Mouse (Mus musculus) CH12.LX (cell line): ENCODE measurements around the gene Ankrd24. TPM values are rescaled to one million over a fixed set of nuclear protein-coding genes. Genes with fewer than 3 reads are reported as not detected.

Experiments used
- DNase-seq: peaks from one replicate; pipeline ENCODE4 v3.0.0-alpha.2; 2013; ENCODE audit errors: extremely low read depth
- H3K27ac ChIP-seq: 2 replicates; pipeline ENCODE4 v1.5.1; 2012; ENCODE audit warnings: low read depth, mild to moderate bottlenecking, control low read depth, moderate library complexity; ENCODE audit not compliant: insufficient read depth
- H3K27me3 ChIP-seq: replicated peaks from 2 replicates; pipeline ENCODE3; 2012; ENCODE audit warnings: inconsistent platforms
- H3K36me3 ChIP-seq, 2 experiments: replicated peaks in 1 of 2; 2 replicates each; pipeline versions ENCODE3 to v1.6.1; 2012; ENCODE audit warnings: inconsistent platforms in 1 of 2, low read length in 1 of 2, mild to moderate bottlenecking in 1 of 2, mixed read lengths in 1 of 2, moderate library complexity in 1 of 2; ENCODE audit not compliant: control insufficient read depth in 1 of 2, insufficient read depth in 1 of 2
- H3K4me1 ChIP-seq, 2 experiments: 2 replicates each; pipeline ENCODE4 v1.6.1; 2012; ENCODE audit warnings: inconsistent platforms in 1 of 2, moderate library complexity in 1 of 2; ENCODE audit not compliant: insufficient read depth in 2 of 2, control insufficient read depth in 1 of 2
- H3K4me2 ChIP-seq: 2 replicates; pipeline ENCODE4 v1.6.1; 2012; ENCODE audit warnings: low read depth, mild to moderate bottlenecking, control low read depth; ENCODE audit not compliant: poor library complexity, insufficient read depth, severe bottlenecking
- H3K4me3 ChIP-seq, 3 experiments: fragments of 150-350 bp in 1 of 3; sonication (generic) in 1 of 3; replicated peaks in 1 of 3; 2 replicates each; pipeline versions ENCODE3 to v1.5.1; 2011 to 2012; ENCODE audit warnings: low read depth in 2 of 3, low read length in 2 of 3, mild to moderate bottlenecking in 2 of 3, moderate library complexity in 2 of 3, control low read depth in 1 of 3, improper control_type of control experiment in 1 of 3, inconsistent platforms in 1 of 3, mixed read lengths in 1 of 3; ENCODE audit not compliant: poor library complexity in 1 of 3
- H3K79me2 ChIP-seq: replicated peaks from 2 replicates; pipeline ENCODE4 v1.6.1; 2012; ENCODE audit warnings: mild to moderate bottlenecking, moderate library complexity; ENCODE audit not compliant: control insufficient read depth, poor library complexity, insufficient read depth, severe bottlenecking; ENCODE audit errors: extremely low read depth
- H3K9ac ChIP-seq: 2 replicates; pipeline ENCODE4 v1.6.1; 2012; ENCODE audit warnings: low read depth, mild to moderate bottlenecking, control low read depth, moderate library complexity; ENCODE audit not compliant: insufficient read depth
- H3K9me3 ChIP-seq: replicated peaks from 2 replicates; pipeline ENCODE3; 2012; ENCODE audit warnings: low read length, inconsistent platforms, mixed read lengths
- BHLHE40 ChIP-seq: IDR thresholded peaks from 2 replicates; pipeline ENCODE4 v1.6.1; 2011; ENCODE audit warnings: mild to moderate bottlenecking, low read depth, low read length, improper control_type of control experiment
- CHD1 ChIP-seq: IDR thresholded peaks from 2 replicates; pipeline ENCODE4 v1.6.1; 2012; ENCODE audit warnings: low read depth, low read length, improper control_type of control experiment, inconsistent platforms
- CTCF ChIP-seq, 2 experiments: IDR thresholded peaks in 1 of 2; conservative IDR thresholded peaks in 1 of 2; 2 replicates each; pipeline ENCODE4 v1.5.1; 2011 to 2012; ENCODE audit warnings: low read depth in 2 of 2, low read length in 2 of 2, improper control_type of control experiment in 1 of 2, inconsistent platforms in 1 of 2, mild to moderate bottlenecking in 1 of 2, moderate library complexity in 1 of 2
- E2F4 ChIP-seq: IDR thresholded peaks from 2 replicates; pipeline ENCODE4 v1.6.1; 2011; ENCODE audit warnings: low read depth, low read length, improper control_type of control experiment; ENCODE audit not compliant: insufficient replicate concordance
- ELF1 ChIP-seq: IDR thresholded peaks from 2 replicates; pipeline ENCODE4 v1.6.1; 2014; ENCODE audit warnings: low read depth, mild to moderate bottlenecking, inconsistent platforms, low read length, improper control_type of control experiment
- EP300 ChIP-seq: IDR thresholded peaks from 2 replicates; pipeline ENCODE4 v1.6.1; 2011; ENCODE audit warnings: low read length, improper control_type of control experiment
- GABPA ChIP-seq: IDR thresholded peaks from 2 replicates; pipeline ENCODE4 v1.6.1; 2012; ENCODE audit warnings: low read depth, low read length, improper control_type of control experiment, inconsistent platforms; ENCODE audit not compliant: insufficient replicate concordance
- HCFC1 ChIP-seq: IDR thresholded peaks from 2 replicates; pipeline ENCODE4 v1.6.1; 2012; ENCODE audit warnings: low read depth, mild to moderate bottlenecking, inconsistent platforms, low read length, improper control_type of control experiment
- IRF4 ChIP-seq: IDR thresholded peaks from 2 replicates; pipeline ENCODE4 v1.6.1; 2014; ENCODE audit warnings: low read depth, mild to moderate bottlenecking, inconsistent platforms, low read length, improper control_type of control experiment
- JUN ChIP-seq: IDR thresholded peaks from 2 replicates; pipeline ENCODE4 v1.6.1; 2011; ENCODE audit warnings: low read depth, mild to moderate bottlenecking, low read length, improper control_type of control experiment, moderate library complexity; ENCODE audit not compliant: insufficient read depth
- JUND ChIP-seq: conservative IDR thresholded peaks from 2 replicates; pipeline ENCODE4 v1.6.1; 2011; ENCODE audit warnings: low read depth, low read length, improper control_type of control experiment
- KAT2A ChIP-seq: IDR thresholded peaks from 2 replicates; pipeline ENCODE4 v1.6.1; 2012; ENCODE audit warnings: low read length, improper control_type of control experiment, inconsistent platforms; ENCODE audit not compliant: insufficient replicate concordance
- MAZ ChIP-seq: IDR thresholded peaks from 2 replicates; pipeline ENCODE4 v1.6.1; 2012; ENCODE audit warnings: low read depth, mild to moderate bottlenecking, inconsistent platforms, low read length, improper control_type of control experiment, moderate library complexity
- MXI1 ChIP-seq: IDR thresholded peaks from 2 replicates; pipeline ENCODE4 v1.6.1; 2011; ENCODE audit warnings: mild to moderate bottlenecking, low read depth, low read length, improper control_type of control experiment
- NRF1 ChIP-seq: IDR thresholded peaks from 2 replicates; pipeline ENCODE4 v1.6.1; 2014; ENCODE audit warnings: low read depth, mild to moderate bottlenecking, inconsistent platforms, low read length, improper control_type of control experiment, moderate library complexity
- PAX5 ChIP-seq: IDR thresholded peaks from 2 replicates; pipeline ENCODE4 v1.6.1; 2012; ENCODE audit warnings: low read length, inconsistent platforms, mixed read lengths
- POLR2A ChIP-seq: IDR thresholded peaks from 2 replicates; pipeline ENCODE4 v1.6.1; 2011; ENCODE audit warnings: low read depth, mild to moderate bottlenecking, improper control_type of control experiment, low read length
- POLR2AphosphoS2 ChIP-seq: IDR thresholded peaks from 2 replicates; pipeline ENCODE4 v1.6.1; 2011; ENCODE audit warnings: low read depth, low read length, improper control_type of control experiment
- RAD21 ChIP-seq: IDR thresholded peaks from 2 replicates; pipeline ENCODE4 v1.6.1; 2011; ENCODE audit warnings: low read depth, mild to moderate bottlenecking, low read length, improper control_type of control experiment, moderate library complexity
- RCOR1 ChIP-seq: conservative IDR thresholded peaks from 2 replicates; pipeline ENCODE4 v1.6.1; 2012; ENCODE audit warnings: low read depth, mild to moderate bottlenecking, inconsistent platforms, low read length, improper control_type of control experiment
- SMC3 ChIP-seq: IDR thresholded peaks from 2 replicates; pipeline ENCODE4 v1.6.1; 2011; ENCODE audit warnings: low read depth, low read length, improper control_type of control experiment
- TCF12 ChIP-seq: IDR thresholded peaks from 2 replicates; pipeline ENCODE4 v1.6.1; 2014; ENCODE audit warnings: low read depth, mild to moderate bottlenecking, inconsistent platforms, low read length, improper control_type of control experiment
- UBTF ChIP-seq: IDR thresholded peaks from 2 replicates; pipeline ENCODE4 v1.6.1; 2012; ENCODE audit warnings: low read depth, mild to moderate bottlenecking, inconsistent platforms, low read length, improper control_type of control experiment, moderate library complexity
- USF1 ChIP-seq: IDR thresholded peaks from 2 replicates; pipeline ENCODE4 v1.6.1; 2014; ENCODE audit warnings: low read depth, mild to moderate bottlenecking, inconsistent platforms, low read length, improper control_type of control experiment
- USF2 ChIP-seq: conservative IDR thresholded peaks from 2 replicates; pipeline ENCODE4 v1.6.1; 2011; ENCODE audit warnings: low read depth, low read length, improper control_type of control experiment
- ZC3H11A ChIP-seq: IDR thresholded peaks from 2 replicates; pipeline ENCODE4 v1.6.1; 2012; ENCODE audit warnings: low read depth, mild to moderate bottlenecking, inconsistent platforms, low read length, improper control_type of control experiment
- ZKSCAN1 ChIP-seq: IDR thresholded peaks from 2 replicates; pipeline ENCODE4 v1.6.1; 2012; ENCODE audit warnings: low read depth, inconsistent platforms, low read length, improper control_type of control experiment, borderline replicate concordance
- ZMIZ1 ChIP-seq: IDR thresholded peaks from 2 replicates; pipeline ENCODE4 v1.6.1; 2012; ENCODE audit warnings: low read depth, mild to moderate bottlenecking, inconsistent platforms, low read length, improper control_type of control experiment
- dilution Hi-C: fragments of 300-500 bp; cut with MboI; formaldehyde crosslinking; loops from 2 replicates; pipeline ENCODE4 v1.14.3; 2020; ENCODE audit warnings: low sequenced_read_pairs; ENCODE audit not compliant: extremely low pct_unique_long_range_greater_than_20kb, extremely low pct_ligation_motif_present
- in situ Hi-C: fragments of 300-500 bp; cut with MboI; formaldehyde crosslinking; loops from 3 replicates; pipeline ENCODE4 v1.14.3; 2019; ENCODE audit warnings: low sequenced_read_pairs, low pct_ligation_motif_present, low pct_unique_long_range_greater_than_20kb, mixed read lengths
- polyA plus RNA-seq: library from polyadenylated mRNA; unstranded; fragments of >175 nt; gene quantifications from 2 replicates; pipeline ENCODE4 v1.2.1, GENCODE M21; 2012; ENCODE audit warnings: low read depth; ENCODE audit not compliant: insufficient read length
- total RNA-seq, 2 experiments: library from RNA; depleted of rRNA; stranded (reverse); fragments of 300-350 nt in 1 of 2; fragments of >200 nt in 1 of 2; gene quantifications; 2 replicates each; pipeline ENCODE4 v1.2.3; 2012 to 2014

Ankrd24 gene
- total and polyA plus RNA-seq, 3 experiments = 3.7 to 5.4 (median 4.2) TPM

DNA sequence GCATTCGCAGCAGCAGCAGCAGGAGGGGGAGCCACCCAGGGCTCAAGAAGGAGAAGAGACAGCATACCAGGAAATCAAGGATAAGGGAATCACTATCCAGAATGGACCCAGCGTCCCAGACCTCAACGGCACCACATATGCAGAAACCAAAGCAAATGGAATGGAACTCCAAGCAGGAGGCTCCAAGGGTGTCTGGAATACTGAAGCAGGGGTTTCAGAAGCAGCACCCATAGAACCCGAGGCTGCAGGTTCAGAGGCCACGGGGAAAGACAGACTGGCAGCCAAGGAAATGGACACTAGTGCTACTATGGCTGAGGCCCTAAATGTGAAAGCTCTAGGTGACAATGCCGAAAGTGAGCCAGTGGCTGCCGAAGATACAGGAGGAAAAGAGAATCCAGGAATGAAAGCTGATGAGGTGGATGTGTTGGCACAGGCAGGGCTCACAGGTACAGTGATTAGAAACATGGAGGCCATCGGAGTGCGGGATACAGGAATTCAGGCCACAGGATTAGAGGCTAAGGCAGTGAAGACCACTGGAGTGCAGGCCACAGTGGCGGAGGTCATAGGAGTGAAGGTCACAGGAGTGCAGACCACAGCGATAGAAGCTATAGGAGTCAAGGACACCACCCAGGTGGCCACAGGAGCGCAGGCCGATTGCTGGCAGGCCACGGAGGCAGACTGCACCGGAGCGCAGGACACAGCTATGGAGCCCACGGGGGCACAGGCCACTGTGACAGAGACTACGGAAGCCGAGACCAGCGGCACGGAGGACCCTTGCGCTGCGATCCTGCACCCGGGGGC lies 14.5 kb downstream of the Ankrd24 start:
- Histone ChIP-seq H3K27me3 (peaks cover 29% of the 10 kb centered on the region), H3K79me2 (no peaks in the 10 kb centered on the region), H3K9ac (peak overlapping the region; percentile 69), H3K4me2 (peak overlapping the region; percentile 48), H3K4me1 (peaks cover 17% of the 10 kb centered on the region in 2 experiments), H3K36me3 (no peaks in the 10 kb centered on the region), H3K27ac (peak overlapping the region; percentile 62), H3K9me3 (no peaks in the 10 kb centered on the region), H3K4me3 (peak overlapping the region; percentile 62 to 82 (median 70))
- no peak for DNase-seq
- dilution Hi-C loops (no loop called here), in situ Hi-C loops (no loop called here)
- TF ChIP-seq JUN (no peak), USF2 (no peak), ELF1 (no peak), GABPA (no peak), NRF1 (no peak), CHD1 (no peak), ZMIZ1 (no peak), UBTF (no peak), KAT2A (no peak), POLR2A (no peak), HCFC1 (no peak)

DNA sequence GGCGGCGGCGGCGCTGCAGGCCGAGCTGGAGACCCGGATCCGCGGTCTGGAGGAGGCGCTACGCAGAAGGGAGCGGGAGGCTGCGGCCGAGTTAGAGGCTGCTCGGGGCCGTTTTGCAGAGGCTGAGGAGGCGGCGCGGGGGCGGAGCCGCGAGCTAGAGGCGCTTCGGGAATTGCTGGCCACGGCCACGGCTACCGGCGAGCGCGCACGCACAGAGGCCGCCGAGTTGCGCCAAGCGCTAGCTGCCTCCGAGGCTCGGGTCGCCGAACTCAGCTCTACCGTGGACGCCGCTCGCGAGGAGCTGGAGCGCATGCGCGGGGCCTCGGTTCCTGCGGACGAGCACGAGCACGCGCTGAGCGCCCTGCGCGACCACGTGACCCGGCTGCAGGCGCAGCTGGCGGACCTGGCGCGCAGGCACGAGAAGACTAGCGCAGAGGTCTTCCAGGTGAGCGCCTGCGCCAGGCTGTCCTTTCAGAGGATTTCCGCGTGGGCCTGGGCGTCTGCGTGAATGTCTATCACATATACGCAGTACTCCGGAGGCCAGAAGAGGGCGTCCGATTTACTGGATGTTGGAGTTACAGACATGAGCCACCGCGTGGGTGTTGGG lies 15.2 kb downstream of the Ankrd24 start:
- H3K4me2 ChIP-seq = peak overlapping the region; percentile 63
- H3K4me1 ChIP-seq = peaks cover 17 to 21% of the 10 kb centered on the region in 2 experiments
- dilution Hi-C loops = no loop called here
- no peaks in the 10 kb centered on the region for H3K36me3 ChIP-seq
- H3K4me3 ChIP-seq = peak overlapping the region; percentile 62 to 82 (median 70)
- H3K27ac ChIP-seq = peak overlapping the region; percentile 62
- DNase-seq = peak; percentile 91
- in situ Hi-C loops = no loop called here
- no peaks in the 10 kb centered on the region for H3K9me3 ChIP-seq
- no peaks in the 10 kb centered on the region for H3K79me2 ChIP-seq
- H3K9ac ChIP-seq = peak overlapping the region; percentile 69
- H3K27me3 ChIP-seq = peaks cover 22% of the 10 kb centered on the region
- no peak for TF ChIP-seq PAX5
- TF ChIP-seq RAD21 = no peak; the same call in none of the 2 replicates
- TF ChIP-seq KAT2A = 0 out of 2 replicates have a peak, but pooled peaks have one; percentile 27
- peak; percentile 60 for TF ChIP-seq HCFC1
- peak; percentile 82 for TF ChIP-seq MXI1
- no peak for TF ChIP-seq EP300
- no peak for TF ChIP-seq JUN
- TF ChIP-seq ZKSCAN1 = no peak
- no peak for TF ChIP-seq IRF4
- TF ChIP-seq E2F4 = 0 out of 2 replicates have a peak, but pooled peaks have one; percentile 36
- no peak for TF ChIP-seq CHD1
- TF ChIP-seq ZC3H11A = no peak
- TF ChIP-seq CTCF (conservative IDR thresholded peaks at IDR 0.05 in 1 of 2, IDR thresholded peaks at IDR 0.05 in 1 of 2; ENCODE audit: low read depth in 2 of 2, low read length in 2 of 2) = peak in 1 of 2 experiments; percentile 55; a peak in 2 of 4 replicates
- TF ChIP-seq ELF1 = peak; percentile 77
- peak; percentile 89 for TF ChIP-seq ZMIZ1
- no peak for TF ChIP-seq JUND
- TF ChIP-seq MAZ = 0 out of 2 replicates have a peak, but pooled peaks have one; percentile 38
- TF ChIP-seq TCF12 = peak; percentile 75
- TF ChIP-seq RCOR1 = no peak
- peak; percentile 99 for TF ChIP-seq NRF1
- no peak for TF ChIP-seq POLR2AphosphoS2
- TF ChIP-seq UBTF = peak; percentile 78; the same call in 1 of the 2 replicates
- peak; percentile 94 for TF ChIP-seq BHLHE40
- TF ChIP-seq USF2 = peak; percentile 92
- peak; percentile 19 for TF ChIP-seq SMC3
- TF ChIP-seq USF1 = peak; percentile 97
